Mouse (Mus musculus) R1 (cell line): Measurements from ENCODE around the gene Dnase1l2.
"Not testable (repeated sequence)": the region's sequence is repeated elsewhere in the genome, so short reads cannot be mapped to it uniquely, and the experiment has no call there.

ENCODE experiments used
- DNase-seq: peaks from one replicate; pipeline ENCODE4 v3.0.0-alpha.2; 2018; ENCODE audit warnings: low read depth, low spot score

Dnase1l2 gene

DNA sequence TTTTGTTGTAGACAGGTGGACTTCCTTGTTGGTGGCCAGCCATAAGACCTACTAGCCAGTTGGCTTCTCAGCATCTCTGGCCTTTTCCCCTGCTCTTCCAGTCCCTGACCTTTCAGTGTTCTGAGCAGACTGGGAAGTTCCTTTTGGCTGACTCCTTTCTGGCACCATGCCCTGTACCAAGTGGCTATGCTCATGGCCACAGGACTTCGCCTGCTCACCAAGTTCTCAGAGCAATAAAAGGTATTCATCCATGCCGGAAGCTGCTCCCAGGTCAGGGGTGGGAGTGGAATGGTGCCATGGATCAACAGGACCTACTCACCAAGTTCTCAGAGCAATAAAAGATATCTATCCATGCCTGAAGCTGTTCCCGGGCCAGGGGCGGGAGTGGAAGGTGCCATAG is 29.6 kb upstream of the Dnase1l2 start:
- DNase-seq: no peak

DNA sequence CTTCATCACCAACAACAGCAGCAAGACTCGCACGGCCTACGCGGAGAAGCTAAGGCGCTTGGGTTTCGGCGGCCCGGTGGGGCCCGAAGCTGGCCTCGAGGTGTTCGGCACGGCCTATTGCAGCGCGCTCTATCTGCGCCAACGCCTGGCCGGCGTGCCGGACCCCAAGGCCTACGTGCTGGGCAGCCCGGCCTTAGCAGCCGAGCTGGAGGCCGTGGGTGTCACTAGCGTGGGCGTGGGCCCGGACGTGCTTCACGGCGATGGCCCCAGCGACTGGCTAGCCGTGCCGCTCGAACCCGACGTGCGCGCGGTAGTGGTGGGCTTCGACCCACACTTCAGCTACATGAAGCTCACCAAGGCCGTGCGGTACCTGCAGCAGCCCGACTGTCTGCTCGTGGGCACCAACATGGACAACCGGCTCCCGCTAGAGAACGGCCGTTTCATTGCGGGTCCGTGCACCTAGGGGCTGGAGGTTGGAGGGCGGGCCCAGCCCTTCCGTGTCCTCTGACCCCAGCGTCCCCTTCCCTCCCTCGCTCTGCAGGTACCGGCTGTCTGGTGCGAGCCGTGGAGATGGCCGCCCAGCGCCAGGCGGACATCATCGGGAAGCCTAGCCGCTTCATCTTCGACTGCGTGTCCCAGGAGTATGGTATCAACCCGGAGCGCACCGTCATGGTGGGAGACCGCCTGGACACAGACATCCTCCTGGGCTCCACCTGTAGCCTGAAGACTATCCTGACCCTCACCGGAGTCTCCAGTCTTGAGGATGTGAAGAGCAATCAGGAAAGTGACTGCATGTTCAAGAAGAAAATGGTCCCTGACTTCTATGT is 28.0 kb upstream of the Dnase1l2 start:
- DNase-seq: peak; percentile 36

DNA sequence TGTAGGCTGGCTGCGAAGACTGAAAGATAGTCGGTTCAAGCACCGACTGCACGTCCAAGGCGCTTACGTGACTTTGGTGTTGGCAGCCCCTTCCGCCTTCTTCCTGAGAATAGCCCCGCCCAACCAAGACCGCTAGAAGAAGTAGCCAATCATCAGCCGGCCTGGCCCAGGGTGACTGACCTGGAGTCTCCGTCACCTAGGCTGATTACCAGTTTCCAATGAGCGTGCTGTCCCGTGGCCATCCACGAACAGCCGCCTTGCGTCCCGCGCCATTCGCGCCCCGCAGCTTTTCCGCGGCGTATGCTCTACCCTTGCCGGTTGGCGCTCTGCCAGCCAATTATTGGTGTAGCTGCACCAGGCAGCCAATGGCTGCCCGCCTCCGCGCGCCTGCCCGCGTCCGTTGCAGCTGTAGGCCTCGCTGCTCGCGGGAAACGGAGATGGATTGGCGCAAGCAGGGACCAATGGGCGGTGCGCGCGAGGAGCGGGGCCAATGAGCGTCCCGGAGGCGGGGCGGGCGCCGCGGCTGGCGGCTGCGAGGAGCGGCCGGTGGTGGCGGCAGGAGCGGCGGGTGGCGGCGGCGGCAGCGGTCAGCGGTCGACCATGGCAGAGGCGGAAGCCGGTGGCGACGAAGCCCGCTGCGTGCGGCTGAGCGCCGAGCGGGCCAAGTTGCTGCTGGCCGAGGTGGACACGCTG is 27.2 kb upstream of the Dnase1l2 start, which contains the start of the genes E4f1 and Pgp:
Gene E4f1 (minus strand): TSS at position 404 of the 693 bp plus-strand sequence.
Gene Pgp (plus strand): TSS at position 483 of the 693 bp plus-strand sequence.
- DNase-seq: peak; percentile 98

DNA sequence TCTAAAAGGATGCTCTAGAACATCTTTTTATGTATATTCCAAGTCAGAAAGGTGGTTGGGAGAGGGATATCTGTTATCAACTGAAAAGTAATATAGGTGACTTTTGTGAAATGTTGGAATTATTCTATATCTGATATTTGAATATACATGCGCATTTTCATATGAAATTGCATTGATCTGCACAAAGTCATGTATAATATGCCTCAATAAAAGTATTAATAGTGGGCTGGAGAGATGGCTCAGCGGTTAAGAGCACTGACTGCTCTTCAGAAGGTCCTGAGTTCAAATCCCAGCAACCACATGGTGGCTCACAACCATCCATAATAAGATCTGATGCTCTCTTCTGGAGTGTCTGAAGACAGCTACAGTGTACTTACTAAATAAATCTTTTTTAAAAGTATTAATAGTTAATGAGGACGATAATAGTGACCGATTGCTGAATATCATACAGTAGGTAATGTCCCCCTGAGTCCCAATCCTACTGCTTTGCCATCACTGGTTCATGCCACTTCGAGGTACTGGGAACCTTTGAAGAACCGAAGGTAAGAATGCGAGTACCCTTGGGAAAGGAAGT is 26.5 kb upstream of the Dnase1l2 start:
- DNase-seq: no peak

DNA sequence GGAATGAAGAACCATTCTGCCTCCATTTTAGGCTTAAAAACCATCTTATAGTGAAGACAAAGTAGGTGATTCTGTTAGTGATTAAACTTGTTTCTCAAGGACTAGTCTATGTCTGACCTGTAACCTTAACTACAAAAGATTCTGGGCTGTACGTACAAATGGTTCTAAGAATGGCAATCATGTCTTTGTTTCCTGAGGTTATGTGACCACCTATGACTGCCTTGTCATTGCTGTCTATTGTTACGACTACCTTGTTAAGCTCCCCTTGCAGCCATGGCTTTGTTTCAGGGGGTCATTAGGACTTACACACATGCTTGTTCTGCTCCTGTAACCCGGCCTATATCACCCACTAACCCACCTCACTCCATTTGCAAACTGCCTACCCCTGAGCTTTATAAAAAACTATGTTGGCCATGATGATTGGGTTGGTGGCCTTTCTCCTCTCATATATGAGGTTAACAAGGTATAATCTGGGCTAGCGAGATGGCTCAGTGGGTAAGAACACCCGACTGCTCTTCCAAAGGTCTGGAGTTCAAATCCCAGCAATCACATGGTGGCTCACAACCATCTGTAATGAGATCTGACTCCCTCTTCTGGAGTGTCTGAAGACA is 25.8 kb upstream of the Dnase1l2 start:
- DNase-seq: peak; percentile 62

DNA sequence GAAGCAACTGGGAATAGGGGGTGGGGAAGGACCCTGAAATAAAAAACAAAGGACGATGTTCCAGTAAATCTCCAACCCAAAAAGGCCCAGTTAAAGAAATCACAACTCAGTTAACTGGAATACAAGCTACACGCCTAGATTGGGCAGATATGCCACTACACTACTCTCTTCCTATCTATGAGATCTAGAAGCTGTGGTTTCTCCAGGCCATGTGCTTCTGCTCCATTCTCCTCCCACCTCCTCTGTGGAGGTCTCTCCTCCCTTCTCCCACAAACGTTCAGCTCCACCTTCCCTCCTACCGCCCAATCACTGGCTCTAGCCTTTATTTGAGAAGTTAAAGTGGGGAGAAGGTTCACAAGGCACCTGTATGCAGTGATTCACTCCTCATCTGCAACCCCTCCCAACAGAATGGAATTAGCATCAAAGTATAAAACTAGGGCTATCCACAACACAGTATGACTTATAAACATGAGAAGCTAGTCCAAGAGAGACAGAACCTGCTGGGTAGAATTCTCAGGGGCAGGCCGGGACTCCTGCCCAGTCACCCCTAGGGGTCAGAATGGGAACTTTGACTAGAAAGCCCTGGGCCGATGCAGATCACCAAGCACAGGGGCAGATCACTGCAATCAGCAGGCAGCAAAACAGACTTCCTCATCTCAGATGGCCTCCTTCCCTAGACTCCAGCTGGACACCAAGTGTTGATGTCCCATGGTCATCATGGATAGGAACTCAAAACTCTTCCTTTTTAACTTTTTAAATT is 20.6 kb upstream of the Dnase1l2 start:
- DNase-seq: peak; percentile 83

DNA sequence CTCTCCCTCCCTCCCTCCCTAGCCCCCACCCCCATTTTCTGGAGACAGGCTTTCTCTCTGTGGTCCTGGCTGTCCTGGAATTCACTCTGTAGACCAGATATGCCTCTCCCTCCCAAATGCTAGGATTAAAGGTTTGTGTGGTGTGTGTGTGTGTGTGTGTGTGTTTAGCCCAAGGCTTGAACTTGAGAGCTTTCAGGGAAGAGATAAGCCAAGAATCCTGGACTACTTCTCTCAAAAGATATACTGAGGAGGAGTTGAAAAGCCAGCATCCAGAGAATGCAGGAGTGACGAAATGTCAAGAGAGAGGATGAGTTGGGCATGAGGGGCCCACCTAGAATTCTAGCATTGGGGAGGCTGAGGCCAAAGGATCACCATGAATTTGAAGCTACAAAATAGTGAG is 20.0 kb upstream of the Dnase1l2 start:
- no peak for DNase-seq

DNA sequence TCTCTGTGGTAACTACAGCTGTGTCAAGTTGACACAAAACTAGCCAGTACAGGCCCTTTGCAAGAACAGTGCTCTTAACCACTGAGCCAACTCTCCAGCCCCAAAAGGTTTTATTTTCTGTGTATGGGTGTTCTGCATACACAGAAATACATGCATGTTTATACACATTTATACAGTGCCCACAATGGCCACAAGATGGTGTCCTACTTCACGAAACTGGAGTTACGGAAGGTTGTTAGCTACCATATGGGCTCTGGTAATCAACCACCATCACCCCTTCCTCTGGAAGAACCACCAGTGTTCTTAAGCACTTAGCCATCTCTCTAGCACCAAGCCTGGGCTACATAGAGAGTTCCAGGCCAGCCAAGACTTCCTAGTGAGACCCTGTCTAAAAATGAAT is 18.7 kb upstream of the Dnase1l2 start:
- DNase-seq: peak; percentile 78

DNA sequence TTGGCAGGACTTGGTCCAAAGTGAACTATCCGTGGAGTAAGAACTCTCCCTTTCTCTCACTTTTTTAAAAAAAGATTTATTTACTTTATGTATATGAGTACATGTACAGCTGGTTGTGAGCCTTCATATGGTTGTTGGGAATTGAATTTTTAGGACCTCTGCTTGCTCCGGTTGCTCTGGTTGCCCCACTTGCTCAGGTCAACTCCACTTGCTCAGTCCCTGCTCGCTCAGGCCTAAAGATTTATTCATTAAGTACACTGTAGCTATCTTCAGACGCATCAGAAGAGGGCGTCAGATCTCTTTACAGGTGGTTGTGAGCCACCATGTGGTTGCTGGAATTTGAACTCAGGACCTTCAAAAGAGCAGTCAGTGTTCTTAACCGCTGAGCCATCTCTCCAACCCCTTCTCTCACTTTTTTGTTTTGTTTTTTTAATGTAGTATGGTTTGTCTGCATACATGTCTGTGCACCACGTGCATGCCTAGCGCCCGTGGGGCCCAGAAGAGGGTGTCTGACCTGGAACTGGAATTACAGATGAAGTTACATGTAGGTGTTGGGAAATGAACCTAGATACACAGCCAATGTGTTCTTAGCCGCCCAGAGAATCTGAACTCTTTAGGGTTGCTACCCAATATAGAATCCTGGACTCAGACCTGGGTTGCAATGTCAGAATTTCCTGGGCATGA is 12.8 kb upstream of the Dnase1l2 start:
- not testable (repeated sequence) for DNase-seq

DNA sequence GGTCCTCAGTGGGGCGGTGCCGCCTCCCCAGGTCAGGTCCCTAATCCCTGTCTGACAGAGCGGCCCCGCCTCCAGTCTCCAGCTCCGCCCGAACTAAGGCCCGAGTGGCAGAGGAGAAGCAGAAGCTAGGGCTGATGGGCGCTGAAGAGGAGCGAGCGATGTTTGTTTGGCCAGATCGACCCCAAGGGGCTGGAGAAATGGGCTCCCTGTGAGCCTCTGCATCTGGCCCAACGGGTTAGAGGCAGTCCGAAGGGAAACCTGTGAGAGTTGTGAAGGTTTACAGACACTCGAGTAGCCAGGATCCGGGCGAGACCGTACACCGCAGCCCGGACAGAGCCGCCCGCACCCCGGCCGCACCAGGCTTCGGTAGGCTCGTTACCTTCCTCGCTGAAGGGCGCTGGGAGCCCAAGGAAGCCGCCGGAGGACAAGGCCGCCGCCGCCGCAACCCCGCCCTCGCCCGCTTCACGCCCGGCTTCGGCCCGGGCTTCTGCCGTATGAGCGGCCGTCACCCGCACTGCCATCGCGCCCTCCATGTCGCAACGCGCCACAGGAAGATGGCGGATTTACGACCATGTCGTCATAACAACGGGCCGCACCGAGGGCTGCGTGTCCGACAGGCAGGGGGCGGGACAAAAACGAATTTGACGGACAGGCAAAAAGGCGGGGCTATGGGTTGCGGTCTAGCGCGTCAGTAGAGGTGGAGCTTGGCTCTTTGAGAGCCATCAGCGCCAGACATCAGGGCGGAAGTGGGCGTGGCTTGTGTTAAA is 12.0 kb upstream of the Dnase1l2 start:
- peak; percentile 100 for DNase-seq

DNA sequence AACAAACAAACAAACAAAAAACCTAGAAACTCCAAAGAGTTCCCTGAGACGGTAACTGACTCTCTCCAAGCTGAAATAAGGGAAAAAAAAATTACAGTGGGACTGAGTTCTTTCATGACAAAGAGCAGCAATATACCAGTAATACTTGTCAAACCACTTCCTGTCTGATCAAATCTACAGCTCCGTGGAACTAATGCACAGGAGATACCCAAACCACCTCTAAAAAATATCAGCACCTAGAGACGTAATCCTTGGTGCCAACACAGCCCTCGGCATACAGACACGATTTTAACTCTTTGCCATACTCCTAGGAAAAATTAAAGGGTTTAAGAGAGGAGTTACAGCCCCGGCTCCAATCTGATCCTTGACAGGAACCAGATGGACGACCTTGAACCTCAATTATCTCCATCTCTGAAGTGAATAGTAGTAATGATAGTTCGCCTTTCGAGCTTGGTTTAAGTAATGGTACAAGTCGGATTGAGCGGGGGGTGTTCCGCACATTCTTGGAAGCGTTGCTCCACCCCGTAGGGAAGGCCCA is 11.4 kb upstream of the Dnase1l2 start:
- DNase-seq: no peak

DNA sequence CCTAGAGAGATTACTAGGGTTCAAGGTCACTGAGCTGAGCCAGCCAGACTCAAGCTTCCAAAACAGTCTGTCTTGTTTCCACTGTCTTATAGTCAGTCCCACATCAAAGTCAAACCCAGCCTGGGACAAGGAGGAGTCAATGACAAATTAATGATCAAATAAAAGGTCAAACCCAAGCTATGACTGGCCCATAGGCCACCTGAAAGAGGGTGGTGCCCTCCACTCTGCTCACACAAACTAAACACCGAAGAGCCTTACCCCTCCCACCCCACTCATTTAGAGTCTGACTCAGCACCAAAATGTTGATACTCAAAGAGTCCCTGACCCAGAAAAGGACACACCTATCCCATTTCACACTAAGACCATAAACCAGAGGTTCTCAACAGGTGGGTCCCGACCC is 10.5 kb upstream of the Dnase1l2 start:
- DNase-seq: no peak

DNA sequence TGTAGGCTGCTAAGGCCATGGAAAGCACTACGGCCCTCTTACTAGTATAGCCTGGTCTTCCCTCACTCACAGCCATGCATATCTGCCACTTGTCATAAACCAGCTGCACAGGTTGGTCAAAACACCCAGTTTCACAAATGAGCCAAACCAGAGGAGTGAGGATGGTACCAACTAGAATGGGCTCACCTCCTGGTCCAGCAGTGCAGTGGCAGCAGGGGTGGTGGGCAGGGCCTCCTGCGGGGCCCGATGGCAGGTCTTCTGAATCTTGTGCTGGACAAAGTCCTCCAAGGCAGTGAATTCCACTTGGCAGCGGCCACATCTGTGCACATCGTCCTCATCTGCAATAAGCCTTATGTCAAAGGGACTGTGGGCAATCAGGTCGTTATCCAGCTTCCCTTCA is 8.3 kb upstream of the Dnase1l2 start:
- DNase-seq: no peak

DNA sequence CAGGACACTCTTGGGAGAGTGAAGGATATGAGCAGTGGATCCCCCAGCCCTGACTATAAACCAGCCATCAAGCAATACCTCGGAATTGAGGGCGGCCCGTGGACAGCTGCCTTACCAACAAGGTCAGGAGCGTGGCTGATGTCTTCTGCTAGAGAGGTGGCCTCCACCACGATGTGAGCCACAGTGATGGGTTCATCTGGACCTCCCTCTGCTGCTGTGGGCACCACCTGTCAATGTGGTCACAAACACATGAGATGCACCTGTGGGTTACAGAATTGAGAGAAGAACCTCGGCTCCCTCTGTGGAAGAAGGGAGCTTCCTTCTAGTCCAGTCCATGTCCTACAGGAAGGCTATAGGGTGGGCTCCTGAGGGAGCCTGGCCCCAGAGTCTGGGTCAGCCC is 6.6 kb upstream of the Dnase1l2 start:
- DNase-seq: no peak

DNA sequence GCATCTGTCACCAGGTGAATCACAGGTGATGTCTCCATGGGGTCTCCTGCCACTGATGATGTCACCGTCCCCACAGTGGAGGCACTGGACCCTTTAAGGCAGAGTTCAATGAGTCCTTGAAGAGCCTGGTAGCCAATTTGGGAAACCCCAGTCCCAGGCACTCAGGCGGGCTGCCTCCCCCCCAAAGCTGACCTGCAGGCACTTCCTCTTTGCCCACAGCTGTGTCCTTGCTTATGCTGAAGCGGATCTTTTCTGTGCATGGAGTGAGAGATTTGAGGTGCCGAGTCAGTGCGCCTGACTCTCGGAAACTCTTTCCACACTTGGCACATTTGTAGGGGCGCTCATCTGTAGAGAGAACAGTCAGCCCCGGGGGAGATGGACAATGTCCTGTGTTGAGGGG is 3.7 kb upstream of the Dnase1l2 start:
- DNase-seq: no peak

DNA sequence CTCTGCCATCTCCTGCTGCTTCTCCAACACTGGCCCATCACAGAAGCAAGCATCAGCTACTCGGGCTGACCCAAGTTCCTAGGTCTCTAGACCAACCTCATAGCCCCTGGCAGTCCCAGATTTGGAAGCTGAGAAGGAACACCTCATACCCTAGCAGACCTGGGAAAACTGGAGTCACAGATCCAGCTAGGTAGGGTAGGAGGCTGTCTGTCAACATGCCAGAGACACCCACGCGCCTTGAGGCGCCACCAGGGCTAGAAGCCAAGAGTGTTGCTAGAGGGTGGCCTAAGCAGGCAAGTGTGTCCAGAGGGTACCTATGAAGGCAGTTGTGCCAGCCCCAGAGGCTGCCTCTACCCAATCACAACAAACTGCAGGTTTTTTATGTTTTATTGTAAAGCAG is 504 bp upstream of the Dnase1l2 start:
- no peak for DNase-seq

DNA sequence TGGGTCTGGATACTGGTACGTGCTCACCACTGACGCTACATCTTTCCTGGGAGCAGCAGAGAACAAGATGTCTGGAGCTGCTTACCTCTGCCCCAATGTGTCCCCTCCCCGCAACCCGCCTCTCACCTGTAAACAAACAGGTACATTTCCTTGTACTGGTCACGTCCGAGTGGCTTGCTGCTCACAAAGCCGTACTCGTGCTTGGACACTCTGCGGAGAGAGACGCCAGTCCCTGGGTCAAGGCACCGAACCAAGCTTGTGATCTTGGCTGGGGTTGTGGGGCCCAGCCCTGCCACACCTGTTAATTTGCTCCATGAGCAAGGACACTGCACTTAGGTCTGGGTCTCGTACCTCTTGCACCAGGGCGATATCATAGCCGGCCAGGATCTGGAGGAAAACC is 798 bp downstream of the Dnase1l2 start:
- no peak for DNase-seq

DNA sequence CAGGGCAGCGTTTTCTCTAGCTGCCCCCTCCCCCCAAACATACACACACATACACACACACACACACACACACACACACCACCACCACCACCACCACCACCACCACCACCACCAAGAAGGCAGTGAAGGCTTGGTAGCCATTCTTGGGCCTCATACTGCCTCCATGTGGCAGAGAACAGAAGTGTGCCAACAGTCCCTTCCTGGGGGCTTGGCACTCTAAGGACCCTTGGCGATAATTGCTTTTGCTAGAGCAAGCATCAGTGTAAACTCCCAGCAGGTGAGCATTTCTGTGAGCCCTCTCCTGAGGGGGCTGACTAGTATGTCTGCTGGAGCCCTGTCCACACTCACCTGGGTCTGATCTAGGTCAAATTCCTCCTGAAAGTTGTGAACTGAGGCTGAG is 1.8 kb downstream of the Dnase1l2 start:
- DNase-seq: peak; percentile 60

DNA sequence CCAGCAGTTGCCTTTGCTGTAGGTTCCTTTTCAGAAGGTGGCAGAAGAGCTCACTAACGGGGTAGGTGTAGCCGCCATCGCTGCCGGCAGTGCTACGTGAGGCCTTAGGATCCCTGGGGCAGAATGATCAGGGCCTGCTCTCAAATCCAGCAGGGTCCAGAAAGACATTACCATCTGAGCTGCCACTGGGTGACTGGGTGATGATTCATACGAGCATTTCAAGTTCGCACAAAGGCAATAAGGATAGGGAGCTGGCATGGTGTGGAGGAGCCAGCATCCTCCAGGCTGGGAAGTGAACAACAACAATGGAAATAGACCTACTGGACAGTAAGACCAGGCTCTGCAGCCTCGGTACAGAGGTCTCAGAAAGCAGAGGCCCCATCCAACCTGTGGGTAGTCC is 2.5 kb downstream of the Dnase1l2 start:
- no peak for DNase-seq

DNA sequence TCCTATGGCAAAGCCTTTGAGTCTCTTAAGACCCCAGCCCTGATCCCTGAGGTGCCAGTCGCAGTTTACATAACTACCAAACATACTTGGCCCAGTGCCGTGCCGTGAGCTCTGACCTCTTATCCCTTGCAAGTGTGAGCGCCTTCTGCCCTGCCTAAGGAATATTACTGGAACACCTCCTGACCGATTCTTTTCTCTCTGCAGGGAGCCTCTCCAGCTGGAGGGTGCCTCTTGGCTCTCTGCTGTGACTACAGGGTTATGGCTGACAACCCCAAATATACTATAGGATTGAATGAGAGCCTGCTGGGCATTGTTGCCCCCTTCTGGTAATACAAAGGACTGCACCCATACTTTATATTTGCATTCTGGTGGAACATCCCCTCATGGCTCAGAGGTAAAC is 5.9 kb downstream of the Dnase1l2 start:
- DNase-seq: peak; percentile 55
